Mouse (Mus musculus) cerebellum, postnatal 10 days (tissue): ENCODE results near the gene Dlx1.

ENCODE experiments used
- DNase-seq, 2 experiments: peaks; one replicate each; pipeline ENCODE4 v3.0.0; 2021; ENCODE audit warnings: mixed read lengths in 2 of 2

The Dlx1 gene

GRCm38 (mm10) chr2:71528014-71528713 lies at the start of gene Dlx1:
Gene Dlx1, plus strand, starts transcription at chr2:71528113.
- DNase-seq: peak; percentile 44 to 48

DNA sequence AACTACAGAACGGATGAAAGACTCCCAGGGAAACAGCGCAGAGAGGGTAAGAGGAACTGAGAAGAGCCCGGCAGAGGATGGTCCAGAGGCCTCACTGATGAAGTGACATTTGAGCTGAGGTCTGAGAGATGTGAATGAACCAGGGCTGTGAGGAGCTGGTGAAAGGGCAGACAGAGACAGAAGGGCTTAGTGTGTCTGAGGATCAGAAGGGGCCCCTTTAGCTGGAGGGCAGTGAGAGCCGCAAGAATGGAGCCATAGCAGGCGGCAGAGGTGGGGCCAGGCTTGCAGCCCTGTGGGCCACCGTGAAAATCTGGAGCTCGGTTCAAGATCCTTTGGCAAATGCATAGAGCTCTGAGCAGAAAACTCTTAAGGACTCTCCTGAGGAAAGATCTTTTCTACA lies 48.0 kb upstream of the Dlx1 start:
- DNase-seq: no peak

GRCm38 (mm10) chr2:71481825-71482224 lies 46.1 kb upstream of the Dlx1 start:
- DNase-seq: no peak

DNA sequence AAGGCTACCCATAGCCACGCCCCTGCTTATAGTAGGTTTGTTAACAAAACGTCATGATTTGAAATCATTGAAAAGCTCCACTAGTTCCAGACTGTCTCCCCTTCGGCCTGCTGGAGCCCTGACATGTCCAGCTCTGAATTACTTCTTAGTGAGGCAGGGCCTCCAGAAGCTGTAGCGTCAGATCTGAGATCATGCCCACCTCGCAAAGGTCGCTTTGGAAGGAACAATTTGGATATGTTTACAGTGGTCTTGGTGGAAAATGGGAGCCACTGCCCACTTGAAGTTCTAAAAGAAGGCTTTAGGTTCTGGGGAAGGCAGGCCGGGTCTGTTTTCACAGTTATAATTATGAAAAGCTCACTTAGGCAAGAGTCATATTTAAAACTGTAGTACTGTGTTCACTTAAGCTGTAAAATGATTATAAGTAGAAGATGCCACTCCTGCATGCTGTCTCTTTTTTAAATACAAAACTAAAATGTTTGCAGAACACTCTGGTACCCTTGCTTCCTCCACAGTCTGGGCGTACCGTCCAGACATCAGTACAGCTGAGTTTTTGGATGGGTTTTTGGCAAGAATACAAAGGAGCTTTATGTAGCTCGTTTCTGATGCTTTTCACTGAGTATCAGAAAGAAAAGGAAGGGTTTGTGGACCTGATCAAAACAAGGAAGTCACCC lies 44.7 kb upstream of the Dlx1 start:
- no peak for DNase-seq

DNA sequence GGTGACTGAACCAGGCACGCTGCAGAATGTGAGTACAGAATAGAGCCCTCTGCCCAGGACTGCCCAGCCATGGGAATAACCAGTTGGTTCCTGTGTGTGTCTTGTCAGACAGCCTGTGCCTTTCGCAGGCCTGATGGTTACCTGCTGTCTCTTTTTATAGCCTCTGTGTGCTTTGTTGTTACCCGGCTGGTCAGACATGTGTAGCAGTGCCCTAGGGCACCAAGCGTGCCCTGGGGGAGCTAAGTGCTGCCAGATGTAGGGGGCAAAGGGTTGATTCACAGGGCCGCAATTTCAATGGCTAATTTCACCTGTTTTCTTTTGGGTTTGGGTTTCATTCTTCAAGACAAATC lies 44.2 kb upstream of the Dlx1 start:
- no peak for DNase-seq

- DNase-seq: no peak
These were observed 36.6 kb upstream of the Dlx1 start for GRCm38 (mm10) chr2:71491295-71491694.

DNA sequence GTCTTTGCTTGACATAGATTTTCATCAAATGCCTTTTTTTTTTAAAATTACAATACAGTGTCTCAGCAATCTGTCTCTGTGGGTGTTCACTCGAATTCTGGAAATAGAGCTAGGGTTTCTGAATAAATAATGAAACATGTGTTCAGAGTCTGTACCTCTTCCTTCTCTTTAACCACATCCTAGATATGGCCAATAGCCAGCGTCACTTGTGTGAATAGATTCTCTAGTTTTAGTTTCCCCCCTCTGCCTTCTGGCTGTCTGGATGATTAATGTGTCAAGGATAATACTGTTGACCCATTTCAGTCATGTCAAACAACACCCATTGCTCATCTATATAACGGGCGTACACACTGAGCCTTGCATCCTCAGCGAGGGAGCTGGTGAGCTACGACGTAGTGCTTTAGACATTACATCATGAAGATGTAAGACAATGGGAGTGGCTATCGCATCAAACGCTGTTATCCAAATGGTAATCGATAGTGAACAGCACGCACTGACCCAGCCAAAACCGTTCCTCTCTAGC lies 34.7 kb upstream of the Dlx1 start:
- DNase-seq: no peak

- no peak for DNase-seq
These were observed 33.4 kb upstream of the Dlx1 start for GRCm38 (mm10) chr2:71494503-71494902.

GRCm38 (mm10) chr2:71494971-71495370 lies 32.9 kb upstream of the Dlx1 start:
- no peak for DNase-seq

- no peak for DNase-seq
These were observed 30.7 kb upstream of the Dlx1 start for GRCm38 (mm10) chr2:71497175-71497574.

DNA sequence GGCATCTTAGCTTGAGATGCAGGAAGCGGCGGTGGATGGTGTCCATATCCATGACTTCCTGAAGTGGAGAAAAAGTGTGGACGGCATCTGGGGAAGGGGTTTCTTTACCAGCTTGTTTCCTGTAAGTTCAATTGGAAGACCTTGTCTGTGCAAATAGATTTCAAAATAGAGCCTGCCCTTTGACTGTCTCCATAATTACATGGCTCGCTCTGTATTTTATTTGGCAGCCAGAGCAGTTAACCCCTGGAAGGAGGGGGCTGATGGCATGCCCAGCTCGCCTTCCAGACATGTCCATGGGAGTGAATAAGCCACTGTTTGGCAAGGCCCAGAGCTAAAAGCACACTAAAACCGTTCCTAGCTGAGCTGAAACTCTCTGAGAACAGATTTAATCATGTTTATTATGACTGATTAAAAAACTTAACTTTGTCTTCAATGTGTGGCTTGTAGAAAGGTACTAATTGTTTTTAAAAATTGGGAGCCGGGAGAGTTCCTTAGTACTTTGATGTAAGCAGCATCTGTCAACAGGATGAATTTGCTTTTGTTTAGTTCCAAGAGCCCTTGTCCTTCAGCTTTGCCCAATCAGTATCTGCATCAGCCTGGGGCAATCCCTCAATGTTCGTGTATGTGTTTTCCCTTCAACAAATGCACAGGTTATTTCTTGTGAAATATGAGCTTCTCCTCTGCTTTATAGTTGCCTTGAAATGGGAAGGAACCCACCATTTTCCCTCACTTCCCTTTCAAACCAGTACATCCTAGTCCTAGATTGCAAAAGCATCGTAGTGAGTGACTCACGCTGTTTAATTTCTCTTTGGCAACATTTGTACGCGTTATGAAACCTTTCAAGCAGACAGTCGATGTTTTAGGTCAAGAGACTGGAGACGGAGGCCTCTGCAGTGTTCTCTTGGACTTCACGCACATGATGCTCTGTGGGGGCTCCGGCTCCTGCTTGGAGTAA lies 28.4 kb upstream of the Dlx1 start:
- DNase-seq: peak in 1 of 2 experiments; percentile 27

DNA sequence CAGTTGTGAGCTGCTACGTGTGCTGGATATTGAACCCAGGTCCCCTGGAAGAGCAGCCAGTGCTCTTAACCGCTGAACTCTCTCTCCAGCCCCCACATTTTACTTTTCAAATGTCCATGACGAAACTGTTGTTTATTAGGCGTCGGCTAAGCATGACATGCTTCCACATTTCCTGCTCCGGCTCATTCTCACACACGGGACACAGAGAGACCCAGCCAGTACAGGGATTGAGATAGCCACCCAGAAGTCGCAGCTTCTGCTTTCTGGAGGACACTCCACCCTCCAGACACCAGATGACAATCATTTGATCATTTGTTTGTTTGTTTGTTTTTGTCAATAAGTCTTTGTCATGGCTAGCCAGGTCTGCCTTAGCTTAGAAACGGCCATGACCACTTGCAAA lies 23.1 kb upstream of the Dlx1 start:
- DNase-seq: no peak

- DNase-seq: no peak
These were observed 16.7 kb upstream of the Dlx1 start for GRCm38 (mm10) chr2:71511209-71511608.

DNA sequence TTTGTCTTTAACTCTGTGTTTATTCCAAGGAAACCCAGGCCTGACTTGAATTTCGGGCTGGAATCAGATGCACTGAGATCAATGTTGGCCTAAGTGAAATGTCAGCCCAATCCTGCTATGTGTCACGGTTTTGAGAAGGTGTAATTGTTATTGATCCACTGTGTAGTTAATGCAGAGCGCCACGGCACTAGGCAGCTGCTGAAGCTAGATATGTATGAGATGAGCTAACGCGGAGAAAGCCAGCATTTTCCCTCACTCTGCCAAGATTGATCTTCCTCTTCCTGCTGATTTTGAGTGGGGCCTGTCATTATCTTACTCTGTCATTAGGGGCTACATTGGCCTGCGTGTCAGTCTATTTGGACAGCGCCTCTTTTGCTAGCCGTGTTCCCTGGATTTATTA lies 15.6 kb upstream of the Dlx1 start:
- DNase-seq: no peak

DNA sequence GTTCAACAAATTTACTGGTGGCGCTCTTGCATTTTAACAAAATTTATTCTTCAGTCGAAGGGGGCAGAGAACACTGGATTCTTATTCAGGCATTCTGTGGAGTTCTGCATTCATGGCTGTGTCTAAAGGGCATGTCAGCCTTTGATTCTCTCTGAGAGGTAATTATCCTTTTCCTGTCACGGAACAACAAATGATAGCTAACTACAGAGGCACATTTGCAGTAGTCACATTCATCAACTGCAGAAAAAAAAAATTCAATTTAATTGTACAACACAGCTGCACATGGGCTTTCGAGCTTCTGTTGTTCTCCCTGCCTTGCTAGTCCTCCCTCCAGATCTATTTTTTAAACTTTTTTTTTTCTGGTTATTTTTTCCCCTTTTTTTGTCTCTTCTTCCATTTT lies 10.9 kb upstream of the Dlx1 start:
- DNase-seq: no peak

DNA sequence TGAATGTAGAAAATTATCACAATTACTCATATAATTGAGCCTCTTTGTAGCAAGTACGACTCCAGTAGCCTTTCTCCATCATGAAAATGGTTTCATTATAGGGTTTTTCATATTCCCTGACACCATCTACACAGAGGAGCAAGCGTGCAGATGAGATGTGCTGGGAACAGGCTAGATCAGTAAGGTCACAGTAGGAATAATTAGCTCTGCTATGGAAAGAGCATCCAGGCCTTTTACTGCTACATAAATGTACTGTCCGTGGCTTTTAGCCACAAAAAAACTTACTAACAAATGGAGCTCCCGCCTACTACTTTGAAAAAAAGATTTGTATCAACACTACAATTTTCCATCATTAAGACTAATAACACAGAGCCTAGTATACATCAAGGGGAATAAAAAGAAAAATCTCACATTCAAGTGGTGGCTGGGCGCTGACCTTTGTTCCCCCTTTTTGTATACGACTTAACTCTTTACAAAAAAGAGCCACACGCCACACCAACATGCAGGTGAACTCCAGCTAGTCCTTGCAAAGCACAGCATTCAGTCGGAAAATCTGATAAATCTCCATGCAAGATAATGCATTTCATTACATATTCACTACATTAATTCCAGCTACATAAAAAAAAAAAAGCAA lies 10.3 kb upstream of the Dlx1 start:
- DNase-seq: no peak

- no peak for DNase-seq
These were observed 5.0 kb upstream of the Dlx1 start for GRCm38 (mm10) chr2:71522871-71523270.

DNA sequence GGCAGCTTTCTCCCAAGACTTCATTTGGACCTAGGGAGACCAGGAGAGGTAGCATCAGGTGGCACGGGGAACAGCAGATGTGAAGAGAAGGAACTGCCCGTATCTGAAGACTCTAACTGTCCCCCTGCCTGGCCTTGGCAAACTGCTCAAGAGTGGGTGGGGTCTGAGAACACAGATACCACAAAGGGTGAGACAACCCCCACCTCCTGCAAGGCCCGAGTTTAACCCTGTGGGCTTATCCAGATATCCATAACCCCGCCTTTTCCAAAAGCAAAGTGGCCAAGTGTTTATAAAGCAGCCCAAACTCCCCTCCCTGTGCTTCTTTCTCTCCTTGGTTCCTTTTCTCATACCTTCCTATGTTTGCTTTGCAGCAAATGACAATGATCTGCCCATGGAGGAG lies 4.5 kb upstream of the Dlx1 start:
- DNase-seq: no peak

DNA sequence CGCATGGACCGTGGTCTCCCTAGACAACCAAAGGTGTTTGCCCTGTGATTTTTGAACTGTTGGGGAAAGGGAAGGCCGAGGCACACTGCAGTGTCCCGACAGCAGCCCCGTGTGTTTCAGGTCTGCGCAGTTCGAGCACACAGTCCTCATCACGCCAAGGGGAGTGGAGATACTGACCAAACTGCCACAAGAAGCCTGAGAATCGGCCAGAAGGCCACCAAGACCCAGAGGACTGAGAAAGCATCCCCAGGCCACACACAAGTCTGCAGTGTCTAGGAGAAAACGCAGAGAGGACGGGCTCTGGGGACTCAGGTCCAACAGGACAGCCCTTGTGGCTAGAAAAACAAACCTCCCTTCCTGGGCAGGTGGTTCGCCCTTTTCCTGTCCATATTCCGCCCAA lies 3.1 kb upstream of the Dlx1 start:
- no peak for DNase-seq

- no peak for DNase-seq
These were observed 1.2 kb upstream of the Dlx1 start for GRCm38 (mm10) chr2:71526595-71527322.

- DNase-seq: peak; percentile 24 to 52
These were observed 445 bp upstream of the Dlx1 start for GRCm38 (mm10) chr2:71527323-71528013.
